Mouse (Mus musculus) hindbrain, embryonic 16.5 days (tissue): Measurements from ENCODE around the gene 1700025G04Rik. TPM values are rescaled to one million over a fixed set of nuclear protein-coding genes. Genes with fewer than 3 reads are reported as not detected.

Experiments used
- ATAC-seq: fragments of 200-750 bp; cut with Nextera tagmentation; 2 replicates; pipeline ENCODE4 v1.8.0; 2017; ENCODE audit warnings: moderate TSS enrichment, moderate library complexity
- H3K27ac ChIP-seq: fragments of 300-500 bp; sonication (generic); 2 replicates; pipeline ENCODE4 v1.5.1; 2014; ENCODE audit warnings: low read depth, mild to moderate bottlenecking, control low read depth, low read length, moderate library complexity
- H3K27me3 ChIP-seq: fragments of 300-500 bp; sonication (generic); replicated peaks from 2 replicates; pipeline ENCODE4 v1.6.1; 2014; ENCODE audit warnings: low read length; ENCODE audit not compliant: control insufficient read depth, insufficient read depth
- H3K36me3 ChIP-seq: fragments of 300-500 bp; sonication (generic); 2 replicates; pipeline ENCODE4 v1.6.1; 2014; ENCODE audit warnings: mild to moderate bottlenecking, low read length, moderate library complexity, mixed read lengths; ENCODE audit not compliant: control insufficient read depth, insufficient read depth
- H3K4me1 ChIP-seq: fragments of 300-500 bp; sonication (generic); 2 replicates; pipeline ENCODE4 v1.6.1; 2014; ENCODE audit warnings: low read depth, low read length; ENCODE audit not compliant: control insufficient read depth, insufficient read depth
- H3K4me2 ChIP-seq: fragments of 300-500 bp; sonication (generic); 2 replicates; pipeline ENCODE4 v1.6.1; 2014; ENCODE audit warnings: mild to moderate bottlenecking, low read length, control low read depth, moderate library complexity
- H3K4me3 ChIP-seq: fragments of 300-500 bp; sonication (generic); 2 replicates; pipeline ENCODE4 v1.5.1; 2014; ENCODE audit warnings: mild to moderate bottlenecking, low read length, control low read depth, moderate library complexity
- H3K9ac ChIP-seq: fragments of 300-500 bp; sonication (generic); 2 replicates; pipeline ENCODE4 v1.6.1; 2014; ENCODE audit warnings: low read depth, mild to moderate bottlenecking, control low read depth, low read length, moderate library complexity
- H3K9me3 ChIP-seq: fragments of 300-500 bp; sonication (generic); 2 replicates; pipeline ENCODE4 v1.6.1; 2014; ENCODE audit warnings: mild to moderate bottlenecking, low read length, moderate library complexity; ENCODE audit not compliant: control insufficient read depth
- WGBS: fragments of 180-500 bp; shearing (Covaris S2); extraction: QIAGEN DNeasy Blood & Tissue Kit; methylation state at CpG from one replicate; pipeline ENCODE4 v1.1.7; 2014; 5-methylcytosine and 5-hydroxymethylcytosine counted together
- polyA plus RNA-seq: library from polyadenylated mRNA; unstranded; fragments of >200 nt; fragmentation: Nextera tagmentation; extraction: Ambion mirVana; gene quantifications from 2 replicates; pipeline ENCODE4 v1.2.1, GENCODE M21; 2015

The 1700025G04Rik gene
- polyA plus RNA-seq = 24.9 TPM in 2 replicates

- peak within 1 kb of the TSS; percentile 70 for H3K4me2 ChIP-seq
- peaks cover 40% of the 10 kb centered on the region for H3K4me1 ChIP-seq
- under 1% methylated on average over 45 of the region's 66 CpGs for WGBS
- no peaks in the 10 kb centered on the region for H3K9me3 ChIP-seq
- H3K27ac ChIP-seq = peak within 1 kb of the TSS; percentile 96
- peak within 1 kb of the TSS; percentile 87 for H3K4me3 ChIP-seq
- no peaks in the 10 kb centered on the region for H3K36me3 ChIP-seq
- H3K27me3 ChIP-seq = no peaks in the 10 kb centered on the region
- peak; percentile 90 for ATAC-seq
- H3K9ac ChIP-seq = peak within 1 kb of the TSS; percentile 95
Measured at GRCm38 (mm10) chr1:152090018-152090553, at the start of gene 1700025G04Rik. TSS of gene 1700025G04Rik (minus strand) at chr1:152090125.

GRCm38 (mm10) chr1:152139496-152139895, 49.6 kb upstream of the 1700025G04Rik start:
- Histone ChIP-seq H3K9ac (no peak overlapping the region), H3K27ac (no peak overlapping the region), H3K9me3 (no peaks in the 10 kb centered on the region), H3K4me1 (no peaks in the 10 kb centered on the region), H3K27me3 (no peaks in the 10 kb centered on the region), H3K4me3 (no peak overlapping the region), H3K36me3 (no peaks in the 10 kb centered on the region), H3K4me2 (no peak overlapping the region)
- ATAC-seq = no peak
- WGBS = 84% methylated on average over 4 of the region's 4 CpGs

GRCm38 (mm10) chr1:152130029-152130727, 40.3 kb upstream of the 1700025G04Rik start:
- Histone ChIP-seq H3K27me3 (no peaks in the 10 kb centered on the region), H3K4me1 (no peaks in the 10 kb centered on the region), H3K4me2 (peak overlapping the region; percentile 30), H3K9ac (no peak overlapping the region), H3K9me3 (no peaks in the 10 kb centered on the region), H3K27ac (no peak overlapping the region), H3K4me3 (no peak overlapping the region), H3K36me3 (no peaks in the 10 kb centered on the region)
- peak; percentile 54; the same call in 1 of the 2 replicates for ATAC-seq
- WGBS = 53% methylated on average over 14 of the region's 15 CpGs

GRCm38 (mm10) chr1:152125451-152125850, 35.5 kb upstream of the 1700025G04Rik start:
- Histone ChIP-seq H3K9me3 (no peaks in the 10 kb centered on the region), H3K4me2 (no peak overlapping the region), H3K36me3 (no peaks in the 10 kb centered on the region), H3K27me3 (no peaks in the 10 kb centered on the region), H3K9ac (no peak overlapping the region), H3K4me1 (no peaks in the 10 kb centered on the region), H3K27ac (no peak overlapping the region), H3K4me3 (no peak overlapping the region)
- whole genome bisulfite sequencing = 93% methylated on average over 7 of the region's 7 CpGs
- ATAC-seq = no peak

GRCm38 (mm10) chr1:152110123-152110522, 20.2 kb upstream of the 1700025G04Rik start:
- Histone ChIP-seq H3K9ac (no peak overlapping the region), H3K27ac (no peak overlapping the region), H3K4me2 (no peak overlapping the region), H3K4me1 (no peaks in the 10 kb centered on the region), H3K27me3 (no peaks in the 10 kb centered on the region), H3K4me3 (no peak overlapping the region), H3K9me3 (no peaks in the 10 kb centered on the region), H3K36me3 (no peaks in the 10 kb centered on the region)
- WGBS = 96% methylated on average over 1 of the region's 1 CpGs
- no peak for ATAC-seq

- ATAC-seq = no peak
- H3K4me2 ChIP-seq = no peak overlapping the region
- H3K9me3 ChIP-seq = no peaks in the 10 kb centered on the region
- no peak overlapping the region for H3K4me3 ChIP-seq
- H3K4me1 ChIP-seq = no peaks in the 10 kb centered on the region
- H3K9ac ChIP-seq = no peak overlapping the region
- H3K27ac ChIP-seq = no peak overlapping the region
- no peaks in the 10 kb centered on the region for H3K36me3 ChIP-seq
- H3K27me3 ChIP-seq = no peaks in the 10 kb centered on the region
- 92% methylated on average over 2 of the region's 2 CpGs for WGBS
Measured at GRCm38 (mm10) chr1:152106136-152106535, 16.2 kb upstream of the 1700025G04Rik start.

GRCm38 (mm10) chr1:152105246-152105645, 15.3 kb upstream of the 1700025G04Rik start:
- WGBS = 98% methylated on average over 1 of the region's 1 CpGs
- no peak overlapping the region for H3K4me2 ChIP-seq
- ATAC-seq = no peak
- H3K4me3 ChIP-seq = no peak overlapping the region
- H3K27me3 ChIP-seq = no peaks in the 10 kb centered on the region
- no peak overlapping the region for H3K9ac ChIP-seq
- no peak overlapping the region for H3K27ac ChIP-seq
- no peaks in the 10 kb centered on the region for H3K4me1 ChIP-seq
- no peaks in the 10 kb centered on the region for H3K9me3 ChIP-seq
- no peaks in the 10 kb centered on the region for H3K36me3 ChIP-seq

GRCm38 (mm10) chr1:152101746-152102145, 11.8 kb upstream of the 1700025G04Rik start:
- Histone ChIP-seq H3K27me3 (no peaks in the 10 kb centered on the region), H3K4me1 (no peaks in the 10 kb centered on the region), H3K9me3 (no peaks in the 10 kb centered on the region), H3K27ac (no peak overlapping the region), H3K36me3 (no peaks in the 10 kb centered on the region), H3K4me3 (no peak overlapping the region), H3K4me2 (no peak overlapping the region), H3K9ac (no peak overlapping the region)
- ATAC-seq = no peak
- 51% methylated on average over 5 of the region's 5 CpGs for WGBS

GRCm38 (mm10) chr1:152096045-152096444, 6.1 kb upstream of the 1700025G04Rik start:
- H3K4me3 ChIP-seq = no peak overlapping the region
- no peak overlapping the region for H3K9ac ChIP-seq
- H3K9me3 ChIP-seq = no peaks in the 10 kb centered on the region
- H3K4me1 ChIP-seq = peaks cover 5% of the 10 kb centered on the region
- H3K27ac ChIP-seq = no peak overlapping the region
- H3K36me3 ChIP-seq = no peaks in the 10 kb centered on the region
- no peak for ATAC-seq
- WGBS = 74% methylated on average over 3 of the region's 3 CpGs
- H3K27me3 ChIP-seq = no peaks in the 10 kb centered on the region
- no peak overlapping the region for H3K4me2 ChIP-seq
